Mouse (Mus musculus) embryo, embryonic 9.5 days (tissue): ENCODE measurements around the gene Slc12a5.
A peak's percentile ranks its signal among the peaks of the same experiment; 100 is the strongest.

Experiments
- DNase-seq: peaks from one replicate; pipeline ENCODE4 v3.0.0-alpha.2; 2017; ENCODE audit errors: extremely low spot score

Slc12a5 gene

DNA sequence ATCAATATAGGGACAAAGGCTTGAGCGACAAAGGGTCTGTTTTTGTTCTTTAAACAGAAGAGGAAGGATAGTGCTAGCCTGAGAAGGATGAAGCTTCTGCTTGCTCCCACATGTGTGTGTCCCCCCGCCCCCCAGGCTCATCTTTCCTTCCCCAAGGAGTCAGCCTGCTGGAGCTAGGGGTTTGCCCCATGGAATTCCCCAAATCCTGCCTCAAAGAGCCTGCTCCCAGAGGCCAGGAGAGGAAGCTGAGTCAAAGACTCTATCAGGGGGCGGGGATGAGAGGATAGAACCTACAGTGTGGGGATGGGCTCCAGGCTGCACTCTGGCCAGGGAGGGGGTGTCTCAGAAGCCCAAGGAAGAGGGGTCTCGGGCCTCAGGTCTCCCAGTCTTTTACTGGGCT lies 13.1 kb upstream of the Slc12a5 start:
- DNase-seq = no peak

DNA sequence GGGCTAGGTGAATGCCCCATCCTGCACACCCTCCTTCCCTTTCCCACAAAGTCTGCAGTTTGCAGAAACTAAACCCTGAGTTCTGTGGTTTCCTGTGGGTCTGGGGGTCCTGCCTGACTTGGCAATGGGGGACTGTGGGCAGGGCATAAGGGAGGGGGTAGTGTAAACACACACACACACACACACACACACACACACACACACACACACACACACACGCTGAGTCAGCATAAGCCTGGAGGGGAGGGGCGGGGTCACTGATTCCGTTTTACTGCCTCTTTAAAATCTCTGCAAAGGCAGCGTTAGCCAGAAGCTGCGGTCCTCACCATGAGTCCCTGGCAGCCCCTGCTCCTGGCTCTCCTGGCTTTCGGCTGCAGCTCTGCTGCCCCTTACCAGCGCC lies 12.7 kb upstream of the Slc12a5 start:
- no peak for DNase-seq

DNA sequence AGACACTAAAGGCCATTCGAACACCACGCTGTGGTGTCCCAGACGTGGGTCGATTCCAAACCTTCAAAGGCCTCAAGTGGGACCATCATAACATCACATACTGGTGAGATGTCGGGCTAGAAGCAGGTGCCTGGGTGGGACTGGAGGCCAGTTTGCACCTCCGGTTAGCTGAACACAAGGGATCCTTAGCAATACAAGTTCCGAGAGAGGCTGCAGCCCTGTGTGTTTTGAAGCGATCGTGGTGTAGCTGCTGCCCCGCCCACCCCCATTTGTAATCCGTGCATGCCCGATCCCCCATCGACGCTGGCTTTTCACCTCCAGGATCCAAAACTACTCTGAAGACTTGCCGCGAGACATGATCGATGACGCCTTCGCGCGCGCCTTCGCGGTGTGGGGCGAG lies 11.6 kb upstream of the Slc12a5 start:
- DNase-seq = no peak

DNA sequence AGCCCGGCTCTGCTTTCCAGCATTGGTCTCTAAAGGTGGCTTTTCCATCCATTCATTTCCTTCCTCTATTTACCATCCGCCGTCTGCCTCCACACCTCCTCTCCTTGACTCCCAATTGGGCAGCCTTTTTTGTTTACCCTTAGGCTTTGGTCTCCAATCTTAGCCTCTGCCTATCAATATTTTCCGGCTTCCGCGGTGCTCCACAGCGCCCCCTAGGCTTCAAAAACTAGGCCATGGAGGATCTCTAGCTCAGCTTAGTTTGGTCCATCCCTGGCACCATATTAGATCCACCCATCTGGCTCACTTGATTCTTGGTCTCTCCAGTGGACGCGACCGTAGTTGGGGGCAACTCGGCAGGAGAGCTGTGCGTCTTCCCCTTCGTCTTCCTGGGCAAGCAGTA lies 10.1 kb upstream of the Slc12a5 start:
- peak; percentile 40 for DNase-seq

DNA sequence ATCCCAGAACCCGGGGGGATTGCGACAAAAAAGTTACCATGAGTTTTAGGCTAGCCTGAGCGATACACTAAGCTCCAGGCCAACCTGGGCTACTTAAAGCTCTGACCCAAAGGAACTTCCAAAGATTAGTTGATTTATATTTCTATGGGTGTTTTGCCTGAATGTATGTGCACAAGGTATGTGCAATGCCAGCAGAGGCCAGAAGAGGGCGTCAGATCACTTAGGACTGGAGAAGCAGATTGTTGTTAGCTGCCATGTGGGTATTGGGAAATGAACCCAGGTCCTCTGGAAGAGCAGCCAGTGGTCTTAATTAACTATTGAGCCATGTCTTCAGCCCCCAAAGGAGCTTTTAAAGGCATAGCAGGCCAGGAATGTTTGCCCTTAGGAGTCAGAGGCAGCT lies 8.9 kb upstream of the Slc12a5 start:
- no peak for DNase-seq

DNA sequence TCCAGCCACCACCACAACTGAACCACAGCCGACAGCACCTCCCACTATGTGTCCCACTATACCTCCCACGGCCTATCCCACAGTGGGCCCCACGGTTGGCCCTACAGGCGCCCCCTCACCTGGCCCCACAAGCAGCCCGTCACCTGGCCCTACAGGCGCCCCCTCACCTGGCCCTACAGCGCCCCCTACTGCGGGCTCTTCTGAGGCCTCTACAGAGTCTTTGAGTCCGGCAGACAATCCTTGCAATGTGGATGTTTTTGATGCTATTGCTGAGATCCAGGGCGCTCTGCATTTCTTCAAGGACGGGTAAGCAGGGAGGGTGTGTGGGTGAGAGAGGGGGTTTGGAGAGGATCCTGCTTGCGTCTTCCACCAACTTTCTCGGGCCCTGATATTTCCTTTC lies 8.2 kb upstream of the Slc12a5 start:
- DNase-seq = no peak

DNA sequence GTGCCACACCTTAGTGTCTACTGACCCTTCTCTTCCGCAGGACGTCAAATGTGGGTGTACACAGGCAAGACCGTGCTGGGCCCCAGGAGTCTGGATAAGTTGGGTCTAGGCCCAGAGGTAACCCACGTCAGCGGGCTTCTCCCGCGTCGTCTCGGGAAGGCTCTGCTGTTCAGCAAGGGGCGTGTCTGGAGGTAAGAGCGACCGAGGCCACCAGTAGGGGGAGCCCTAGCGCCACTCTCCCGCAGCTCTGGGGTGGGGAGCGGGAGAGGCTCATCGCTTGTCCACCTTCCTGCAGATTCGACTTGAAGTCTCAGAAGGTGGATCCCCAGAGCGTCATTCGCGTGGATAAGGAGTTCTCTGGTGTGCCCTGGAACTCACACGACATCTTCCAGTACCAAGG lies 7.4 kb upstream of the Slc12a5 start:
- DNase-seq = peak; percentile 89

DNA sequence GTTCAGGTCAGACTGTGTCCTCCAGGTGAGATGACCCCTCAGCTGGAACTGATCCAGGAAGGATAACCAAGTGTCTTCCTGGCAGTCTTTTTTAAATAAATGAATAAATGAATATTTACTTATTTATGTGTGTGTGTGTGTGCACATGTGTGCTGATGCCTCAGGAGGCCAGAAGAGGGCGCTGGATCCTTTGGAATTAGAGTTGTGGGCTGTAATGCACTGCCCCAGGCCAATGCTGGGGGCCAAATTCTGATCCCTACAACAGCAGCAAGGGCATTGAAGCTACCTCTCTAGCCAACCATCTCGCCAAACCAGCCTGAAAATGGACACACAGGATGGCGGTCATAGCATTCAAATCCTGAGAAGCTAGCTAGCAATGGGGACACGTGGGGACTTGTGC lies 4.9 kb upstream of the Slc12a5 start:
- no peak for DNase-seq

DNA sequence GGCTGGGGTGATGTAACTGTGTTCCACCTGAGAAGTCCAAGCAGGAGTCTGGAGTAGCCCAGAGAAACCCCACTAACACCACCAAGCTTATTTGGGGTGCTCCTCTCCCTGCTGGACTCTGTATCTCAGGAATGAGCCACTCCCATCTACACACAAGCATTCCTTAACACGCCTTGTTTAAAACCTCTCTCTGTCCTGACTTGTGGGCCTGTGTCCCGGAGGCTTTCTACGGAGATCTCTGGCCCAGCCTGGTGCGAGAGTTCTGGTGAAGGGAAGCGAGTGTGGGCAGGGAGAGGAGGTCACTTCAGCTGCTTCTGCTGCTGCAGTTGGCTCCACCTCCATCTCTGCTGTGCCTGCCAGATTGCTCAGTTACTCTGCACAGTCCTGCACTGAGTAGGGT lies 4.4 kb upstream of the Slc12a5 start:
- DNase-seq = no peak

DNA sequence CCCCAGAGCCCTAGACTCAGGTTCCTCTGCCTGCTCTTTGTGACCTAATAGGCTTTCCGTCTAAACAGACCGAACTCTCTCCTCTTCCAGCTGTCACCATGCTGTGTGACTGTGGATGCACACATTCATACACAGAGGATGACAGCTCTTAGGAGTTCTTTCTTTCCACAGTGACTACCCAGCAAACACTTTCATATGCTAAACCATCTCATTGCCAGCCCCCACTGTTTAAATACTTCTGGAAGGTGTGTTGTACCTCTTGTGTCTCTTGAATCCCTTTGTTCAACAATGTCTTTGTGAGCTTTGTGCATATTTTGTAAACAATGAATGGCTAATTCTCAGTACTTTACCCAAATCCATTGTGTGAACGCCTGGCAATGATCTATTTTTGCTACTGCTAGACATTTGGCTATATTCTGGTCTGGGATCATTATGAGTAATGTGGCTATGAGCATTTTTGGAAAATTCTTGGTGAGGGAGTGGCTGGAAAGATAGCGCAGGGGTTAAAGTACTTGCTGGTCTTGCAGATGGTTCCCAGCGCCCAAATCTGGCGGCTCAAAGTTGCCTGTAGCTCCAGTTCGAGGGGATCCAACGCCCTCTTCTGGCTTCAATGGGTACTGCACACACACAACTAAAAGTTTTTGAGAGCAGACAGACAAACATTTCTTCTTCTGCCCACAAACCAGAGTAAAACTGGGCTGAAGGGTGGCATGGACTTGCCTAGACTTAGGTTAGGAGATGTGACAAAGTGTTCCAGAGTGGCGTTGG lies 2.9 kb upstream of the Slc12a5 start:
- DNase-seq = no peak

DNA sequence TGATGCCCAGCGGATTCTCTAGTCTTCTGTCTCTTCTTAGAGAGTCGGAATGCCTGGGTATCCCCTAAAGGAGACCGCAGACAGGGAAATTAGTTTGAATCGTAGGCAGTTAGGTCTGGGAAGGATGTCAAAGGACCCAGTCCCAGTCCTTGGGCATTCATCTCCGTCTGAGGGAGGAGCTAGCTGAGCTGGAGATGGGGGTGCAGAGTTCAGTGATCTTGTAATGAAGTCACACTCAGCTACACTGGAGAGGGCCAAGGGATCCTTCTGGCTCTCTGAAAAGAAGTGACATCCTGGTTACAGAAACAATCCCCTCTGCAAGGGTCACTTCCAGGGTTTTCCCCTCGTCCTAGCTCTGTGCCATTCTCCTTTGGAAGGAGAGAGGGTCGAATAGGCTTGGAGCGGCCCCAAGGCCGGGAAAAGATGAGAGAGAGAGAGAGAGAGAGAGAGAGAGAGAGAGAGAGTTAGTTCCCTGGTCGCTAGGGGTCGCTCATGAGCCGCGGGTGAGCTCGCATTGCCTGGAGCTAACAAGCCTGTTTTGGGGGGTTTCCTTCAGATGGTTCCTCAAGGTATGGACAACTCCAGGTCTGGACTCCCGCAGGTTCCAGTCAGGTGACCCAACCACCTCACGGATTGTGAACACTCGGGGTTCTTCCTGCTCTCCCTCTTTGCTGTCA lies 1.0 kb downstream of the Slc12a5 start:
- DNase-seq = peak; percentile 77

DNA sequence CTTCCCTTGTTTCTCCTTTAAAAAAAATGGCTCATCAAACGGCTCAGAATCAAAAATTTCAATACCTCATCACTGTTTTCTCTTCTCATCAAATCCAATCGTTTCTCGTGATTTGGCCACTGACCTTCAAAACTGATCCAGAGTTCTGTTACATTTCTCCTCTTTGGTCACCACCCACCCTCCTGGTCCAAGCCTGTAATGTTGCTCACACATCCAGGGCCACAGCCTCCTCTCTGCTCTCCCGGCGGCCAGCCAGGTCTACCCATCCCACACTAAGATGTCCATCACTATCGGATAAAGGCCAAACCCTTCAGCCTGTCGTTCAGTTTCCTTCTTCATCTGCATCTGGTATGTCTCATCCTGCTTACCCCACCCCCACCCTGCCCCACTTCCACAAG lies 1.6 kb downstream of the Slc12a5 start:
- no peak for DNase-seq

DNA sequence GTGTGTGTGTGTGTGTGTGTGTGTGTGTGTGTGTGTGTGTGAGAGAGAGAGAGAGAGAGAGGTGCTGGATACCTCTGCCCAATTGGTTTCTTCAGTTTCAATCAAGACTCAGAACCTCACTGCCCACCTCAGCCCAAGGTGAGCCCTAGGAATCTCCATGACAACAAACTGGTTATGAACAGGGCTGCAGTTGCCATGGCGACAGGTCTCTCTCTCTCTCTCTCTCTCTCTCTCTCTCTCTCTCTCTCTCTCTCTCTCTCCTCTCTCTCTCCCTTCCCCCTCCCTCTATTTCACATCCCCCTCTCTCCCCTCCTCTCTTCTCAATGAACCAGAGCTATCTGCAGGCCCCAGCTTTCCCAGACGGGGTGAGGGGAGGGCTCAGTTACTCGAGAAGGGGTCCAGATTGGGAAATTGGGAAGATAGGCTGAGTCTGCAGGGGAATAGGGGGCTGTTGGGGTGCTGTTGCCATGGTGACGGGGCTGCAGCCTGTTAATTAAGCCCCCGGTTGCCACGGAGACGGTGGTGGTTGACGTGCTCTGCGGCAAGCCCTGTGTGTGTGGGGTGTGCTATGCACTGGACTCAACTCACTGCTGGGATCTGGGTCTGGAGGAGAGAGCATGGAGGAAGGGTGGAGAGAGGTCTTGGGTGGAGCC lies 3.8 kb downstream of the Slc12a5 start:
- DNase-seq = no peak

DNA sequence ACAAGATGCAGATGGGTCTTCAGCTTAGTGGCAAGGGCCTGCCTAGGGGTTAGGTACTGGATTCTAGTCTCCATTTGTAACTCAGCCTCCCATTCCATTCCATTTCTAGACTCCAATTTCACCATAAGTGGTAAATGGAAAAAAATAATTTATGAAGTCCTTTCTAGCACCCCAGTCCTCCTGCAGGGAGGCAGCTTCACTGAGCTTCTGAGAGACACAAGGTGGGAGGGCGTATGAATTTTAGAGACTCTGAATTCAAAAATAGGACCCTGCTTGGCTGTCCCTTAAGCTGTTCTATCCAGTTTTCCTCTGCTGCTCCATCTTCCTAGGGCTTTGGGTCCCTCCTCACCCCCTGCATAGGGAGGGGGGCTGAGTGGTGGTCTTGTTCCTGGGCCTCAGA lies 4.4 kb downstream of the Slc12a5 start:
- no peak for DNase-seq

DNA sequence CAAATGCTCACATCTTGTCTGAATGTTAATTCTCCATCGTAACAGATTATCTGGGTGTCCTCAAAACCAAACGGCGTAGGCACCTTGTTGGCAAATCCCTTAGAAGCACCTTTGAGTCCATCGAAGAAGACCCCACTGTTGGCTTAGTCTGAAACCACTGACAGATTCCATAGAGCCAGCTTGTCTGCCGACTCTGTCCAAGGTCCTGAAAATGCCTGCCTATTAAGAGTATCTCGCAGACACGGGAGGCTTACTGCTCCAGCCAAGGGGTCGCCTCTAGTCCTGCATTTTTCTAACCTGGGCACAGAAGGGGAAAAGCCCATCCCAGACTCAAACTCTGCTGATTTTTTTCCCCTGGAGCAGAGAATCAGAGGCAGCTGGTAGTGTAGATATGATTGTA lies 5.8 kb downstream of the Slc12a5 start:
- peak; percentile 67 for DNase-seq

DNA sequence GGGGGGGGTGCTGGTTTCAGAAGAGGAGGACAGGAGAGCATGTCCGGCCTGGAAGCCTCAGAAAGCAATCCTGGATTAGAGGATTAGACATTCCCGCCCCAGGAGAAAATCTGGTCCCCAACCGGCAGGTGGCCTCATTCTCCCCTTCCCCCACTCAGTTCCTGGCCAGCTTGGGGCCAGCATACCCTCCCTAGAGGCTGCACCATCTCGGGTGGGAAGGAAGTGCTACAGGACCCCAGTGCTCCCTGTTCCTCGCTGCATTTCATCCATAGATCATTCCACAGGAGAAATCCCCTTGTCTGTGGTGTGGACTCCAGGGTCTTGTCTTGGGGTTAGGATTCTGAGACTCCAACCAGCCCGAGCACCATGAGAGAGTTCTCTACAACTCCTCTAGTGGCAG lies 6.6 kb downstream of the Slc12a5 start:
- DNase-seq = no peak

DNA sequence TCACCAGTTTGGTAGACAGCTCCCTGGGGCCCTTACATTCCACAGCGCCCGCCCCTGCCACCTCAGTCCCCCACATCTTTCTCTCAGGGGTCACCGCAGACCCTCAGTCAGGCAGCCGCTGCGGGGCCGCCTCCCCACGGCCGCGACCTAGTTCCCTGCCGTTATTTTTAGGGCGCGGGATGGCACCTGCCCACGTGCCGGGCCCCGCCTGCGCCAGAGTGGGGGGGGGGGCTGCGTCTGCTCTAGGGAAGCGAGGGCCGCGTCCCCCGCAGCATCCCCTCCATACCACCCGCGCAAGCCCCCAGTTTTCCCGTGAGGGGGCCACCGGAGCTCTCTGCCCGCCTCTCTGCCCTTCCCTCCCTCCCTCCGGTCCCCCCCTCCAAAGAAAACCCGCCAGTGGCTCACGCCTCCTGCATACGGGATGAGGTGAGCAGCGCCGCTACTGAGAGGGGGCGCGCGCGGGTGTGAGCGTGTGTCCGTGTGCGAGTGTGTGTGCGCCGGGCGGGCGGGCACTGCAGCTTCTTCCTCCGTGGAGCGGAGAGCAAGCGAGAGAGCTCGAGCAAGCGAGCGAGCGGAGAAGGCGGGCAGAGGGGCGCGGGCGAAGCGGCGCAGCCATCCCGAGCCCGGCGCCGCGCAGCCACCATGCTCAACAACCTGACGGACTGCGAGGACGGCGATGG lies 7.3 kb downstream of the Slc12a5 start:
- no peak for DNase-seq

DNA sequence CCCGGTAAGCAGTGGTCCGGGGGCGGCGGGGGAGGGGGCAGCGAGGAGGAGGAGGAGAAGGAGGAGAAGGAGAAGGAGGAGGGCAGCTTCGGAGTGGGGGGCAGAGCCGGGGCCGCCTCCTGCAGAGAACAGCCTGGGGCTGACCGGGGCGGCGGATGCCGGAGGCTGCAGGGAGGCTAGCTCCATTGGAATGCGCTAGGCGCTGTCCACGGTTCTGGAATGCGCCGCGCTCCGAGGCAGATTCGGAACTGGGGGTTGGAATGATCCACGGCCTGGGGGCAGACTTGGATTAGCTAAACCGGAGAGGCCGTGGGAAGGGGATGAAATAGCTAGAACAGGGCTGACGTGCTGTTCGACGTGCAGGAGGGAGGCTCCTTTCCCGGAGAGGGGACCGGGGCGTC lies 7.8 kb downstream of the Slc12a5 start:
- peak; percentile 87 for DNase-seq

DNA sequence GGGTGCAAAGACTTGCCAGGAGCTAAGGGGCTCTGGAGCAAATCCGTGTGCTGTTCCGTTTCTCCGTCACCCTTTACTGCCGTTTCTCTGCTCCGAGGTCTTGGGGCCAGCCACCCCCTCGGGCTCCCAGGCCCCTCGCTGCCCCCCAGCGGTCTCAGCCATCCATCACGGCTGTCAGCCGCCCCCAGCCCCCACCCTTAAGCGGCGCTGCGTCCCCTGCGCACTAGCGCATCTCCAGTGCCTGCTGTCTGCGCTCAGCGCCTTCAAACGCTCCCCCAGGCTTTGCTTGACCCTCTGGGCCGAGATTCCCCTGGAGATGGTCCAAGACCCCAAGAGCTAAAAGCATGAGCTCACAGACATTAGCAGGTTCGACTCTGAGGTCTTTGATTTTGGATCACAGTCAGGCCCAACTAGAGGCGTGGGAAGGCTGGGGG lies 8.8 kb downstream of the Slc12a5 start:
- DNase-seq = no peak

DNA sequence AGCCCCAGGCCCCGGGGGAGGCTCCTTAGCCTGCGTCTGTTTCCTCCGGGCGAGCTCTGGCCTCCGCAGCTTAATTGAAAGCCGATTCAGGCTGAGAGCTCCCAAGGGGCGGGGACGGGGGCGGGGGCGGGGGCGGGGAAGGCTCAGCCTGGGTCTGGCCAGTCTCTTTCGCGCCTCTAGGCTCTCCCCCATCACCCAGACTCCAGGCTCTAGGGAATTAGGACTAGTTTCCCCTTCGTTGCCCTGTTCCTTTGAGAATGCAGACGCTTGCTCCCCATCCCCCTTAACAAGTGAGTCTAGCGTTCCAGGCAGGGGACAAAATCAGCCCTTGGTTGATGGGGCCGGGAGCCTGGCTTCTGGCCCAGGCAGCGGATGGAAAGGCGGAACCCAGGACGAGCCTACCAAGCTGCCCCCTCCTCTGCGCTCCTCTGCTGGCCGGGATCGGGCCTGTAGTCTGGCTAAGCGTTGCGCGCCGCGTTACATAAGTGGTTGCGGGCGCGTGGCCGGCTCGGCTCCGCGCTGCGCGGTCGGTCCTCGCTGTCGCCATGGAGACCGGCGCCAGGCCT lies 10.1 kb downstream of the Slc12a5 start:
- DNase-seq = peak; percentile 72

DNA sequence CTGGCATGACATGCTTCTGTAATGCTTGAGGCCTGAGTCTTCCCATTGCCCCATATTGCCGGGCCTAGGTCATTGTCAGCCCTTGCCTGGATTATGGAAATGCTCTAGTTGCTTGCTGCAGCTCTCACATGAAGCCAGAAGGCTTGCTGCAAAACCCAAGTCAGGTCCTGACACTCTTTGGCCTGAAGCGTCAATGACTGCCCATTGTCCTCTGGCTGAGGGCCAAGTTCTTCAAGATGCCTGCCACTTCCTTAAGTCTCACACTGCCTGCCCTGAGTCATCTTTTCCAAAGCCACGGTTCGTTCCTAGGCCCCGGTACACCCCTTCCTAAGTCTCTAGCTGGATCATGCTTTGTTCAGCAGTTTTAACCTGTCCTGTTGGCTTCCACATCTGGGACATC lies 12.0 kb downstream of the Slc12a5 start:
- DNase-seq = no peak

DNA sequence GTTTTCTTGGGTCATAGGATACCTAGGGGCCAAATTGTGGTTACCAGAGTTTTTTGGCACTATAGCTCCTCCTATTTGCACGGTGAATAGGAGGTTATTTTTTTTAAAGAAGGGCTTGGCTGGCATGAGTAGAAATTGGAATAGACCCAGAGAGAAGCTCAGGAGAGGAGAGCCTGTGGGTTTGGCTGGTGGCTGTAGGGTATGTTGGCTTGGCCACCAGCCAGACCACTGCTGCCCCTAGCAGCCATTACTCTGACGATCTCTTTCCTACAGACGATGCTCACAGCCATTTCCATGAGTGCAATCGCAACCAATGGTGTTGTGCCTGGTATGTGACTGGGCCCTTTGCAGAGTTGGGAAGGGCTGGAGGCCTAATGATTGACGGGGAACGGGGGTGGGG lies 15.0 kb downstream of the Slc12a5 start:
- no peak for DNase-seq
